Mouse (Mus musculus) thymus, postnatal 25 days (tissue): ENCODE measurements around the gene Evi5.

Experiments used
- DNase-seq: peaks from one replicate; pipeline ENCODE4 v3.0.0; 2022

Gene Evi5

DNA sequence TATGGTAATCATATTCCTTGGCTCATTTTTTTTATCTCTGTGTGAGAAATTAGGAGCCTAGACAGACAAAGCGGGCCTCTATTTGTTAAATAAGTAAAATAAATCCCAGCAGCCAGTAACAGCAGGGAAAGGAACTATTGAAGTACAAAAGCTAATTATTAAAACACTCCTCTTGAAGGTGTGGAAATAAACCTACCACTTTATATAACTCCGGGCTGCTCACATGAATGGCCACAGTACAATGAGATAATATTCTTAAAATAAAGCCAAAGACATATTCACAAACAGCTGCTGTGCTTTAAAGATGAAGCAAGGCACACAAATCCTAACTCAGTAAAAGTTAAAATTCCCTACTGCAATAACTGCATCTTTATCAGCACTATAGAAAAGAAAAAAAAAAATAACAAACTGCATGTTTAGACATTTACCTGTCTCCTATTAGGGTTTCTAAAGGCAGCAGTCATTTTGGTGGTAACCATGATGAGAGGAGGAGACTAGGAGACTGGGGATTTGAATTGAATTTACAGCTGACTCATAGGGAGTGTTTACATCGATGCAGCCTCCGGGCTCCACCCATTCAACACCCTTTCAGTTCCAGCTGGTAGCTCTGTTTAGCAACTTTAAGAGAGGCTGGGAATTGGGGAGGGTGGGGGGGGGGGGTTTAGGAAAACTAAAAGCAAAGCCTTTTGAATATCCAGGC is at the start of gene Evi5:
TSS of gene Evi5 (minus strand) at position 547 of the 700 bp plus-strand sequence.
- DNase-seq = no peak

DNA sequence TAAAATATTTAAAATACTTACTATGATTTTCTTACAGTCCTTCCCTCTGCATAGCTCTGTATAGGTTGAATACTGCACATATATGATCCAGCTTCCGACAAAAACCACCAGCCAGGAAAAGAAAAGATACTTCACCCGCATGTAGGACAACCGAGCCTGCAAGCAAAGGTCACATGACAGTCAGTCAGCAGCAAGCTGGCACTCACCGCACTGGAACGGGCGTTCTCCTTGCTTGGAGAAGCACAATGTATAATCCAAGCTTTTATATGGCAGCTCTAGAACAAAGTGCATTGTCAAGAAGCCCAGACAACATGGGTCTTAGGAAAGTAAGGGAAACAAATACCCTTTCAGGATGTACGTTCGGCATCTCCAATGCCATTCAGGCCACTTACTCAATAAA is 49.7 kb upstream of the Evi5 start:
- DNase-seq = no peak

DNA sequence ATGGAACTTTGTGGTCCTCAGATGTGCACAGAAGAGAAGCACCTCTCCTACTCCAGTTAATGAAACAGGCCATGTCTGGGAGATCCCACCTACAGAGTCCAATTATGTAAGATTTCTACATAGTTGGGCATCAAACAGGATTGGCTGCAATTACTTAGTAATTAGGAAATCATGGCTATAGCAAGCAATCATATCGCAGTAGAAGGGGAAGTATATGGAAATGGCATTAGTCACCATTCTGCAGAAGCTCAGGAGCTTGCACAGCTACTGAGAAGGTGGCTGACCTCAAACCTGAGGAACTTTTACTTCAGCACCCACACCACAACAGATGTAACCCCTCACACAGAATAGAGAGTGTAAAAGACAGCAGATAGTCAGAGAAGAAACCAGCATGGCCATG is 47.9 kb upstream of the Evi5 start:
- no peak for DNase-seq

DNA sequence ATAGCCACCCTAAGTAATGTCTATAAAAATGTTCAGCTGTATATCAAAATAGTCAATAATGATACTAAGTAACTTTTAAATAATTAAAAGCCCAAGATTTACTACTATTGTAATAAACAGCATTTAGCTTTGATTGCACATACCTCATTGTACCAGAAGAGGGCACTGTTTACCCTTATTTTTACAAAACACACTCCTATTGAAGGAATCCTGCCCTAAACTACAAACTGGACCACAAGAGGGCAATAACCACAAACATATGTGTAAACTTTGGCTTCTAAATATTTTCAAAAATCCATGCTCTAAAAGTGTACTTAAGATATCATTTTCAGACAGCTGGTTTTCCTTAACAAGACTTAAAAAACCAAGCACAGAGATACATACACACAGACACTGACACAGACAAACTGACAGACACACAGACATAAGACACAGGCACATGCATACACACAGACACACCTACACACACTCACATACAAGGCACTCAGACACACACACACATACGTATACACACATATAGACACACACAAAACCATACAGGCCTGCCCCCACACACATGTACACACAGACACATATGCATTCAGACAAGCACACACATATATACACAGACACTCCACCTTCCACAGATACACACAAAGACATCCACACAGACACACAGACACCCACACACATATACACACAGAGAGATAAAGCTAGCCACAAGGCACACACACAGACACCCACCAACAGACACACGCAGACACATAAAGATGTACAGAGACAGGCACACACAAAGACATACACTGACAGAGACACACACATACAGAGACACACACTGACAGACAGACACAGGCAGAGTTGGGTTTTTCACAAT is 46.7 kb upstream of the Evi5 start:
- peak; percentile 17 for DNase-seq

DNA sequence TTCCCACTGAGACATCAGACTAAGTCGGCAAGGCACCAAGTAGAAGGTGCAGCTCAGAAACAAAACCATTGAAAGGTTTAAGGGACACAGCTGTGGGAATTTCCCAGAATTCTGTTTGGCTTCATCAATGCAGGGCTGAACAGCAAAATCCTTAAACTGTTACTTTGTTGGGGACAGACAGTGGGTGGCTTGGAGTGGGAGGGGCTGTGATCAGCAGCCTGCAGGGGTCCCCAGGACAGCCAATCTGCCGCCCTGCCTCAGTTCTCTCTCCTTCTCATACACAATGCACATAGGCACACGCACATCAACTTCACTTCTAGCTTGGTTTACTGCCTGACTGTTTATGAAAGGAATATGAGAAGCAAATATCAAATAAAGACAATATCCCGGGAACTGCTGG is 40.4 kb upstream of the Evi5 start:
- no peak for DNase-seq

DNA sequence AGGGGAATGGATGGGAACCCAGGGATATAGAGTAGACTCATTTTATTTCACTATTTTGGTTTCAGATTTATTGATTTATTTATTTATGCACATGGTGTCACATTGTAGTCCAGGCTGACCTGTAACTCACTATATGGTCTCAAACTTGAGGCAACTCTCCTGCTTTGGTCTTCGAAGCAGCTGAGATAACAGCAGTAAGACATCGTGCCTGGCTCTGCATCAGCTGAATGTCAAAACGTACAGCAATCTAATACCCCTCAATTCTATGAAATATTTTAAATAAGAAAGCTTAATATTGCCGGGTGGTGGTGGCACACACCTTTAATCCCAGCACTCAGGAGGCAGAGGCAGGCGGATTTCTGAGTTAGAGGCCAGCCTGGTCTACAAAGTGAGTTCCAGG is 36.1 kb upstream of the Evi5 start:
- DNase-seq = no peak

DNA sequence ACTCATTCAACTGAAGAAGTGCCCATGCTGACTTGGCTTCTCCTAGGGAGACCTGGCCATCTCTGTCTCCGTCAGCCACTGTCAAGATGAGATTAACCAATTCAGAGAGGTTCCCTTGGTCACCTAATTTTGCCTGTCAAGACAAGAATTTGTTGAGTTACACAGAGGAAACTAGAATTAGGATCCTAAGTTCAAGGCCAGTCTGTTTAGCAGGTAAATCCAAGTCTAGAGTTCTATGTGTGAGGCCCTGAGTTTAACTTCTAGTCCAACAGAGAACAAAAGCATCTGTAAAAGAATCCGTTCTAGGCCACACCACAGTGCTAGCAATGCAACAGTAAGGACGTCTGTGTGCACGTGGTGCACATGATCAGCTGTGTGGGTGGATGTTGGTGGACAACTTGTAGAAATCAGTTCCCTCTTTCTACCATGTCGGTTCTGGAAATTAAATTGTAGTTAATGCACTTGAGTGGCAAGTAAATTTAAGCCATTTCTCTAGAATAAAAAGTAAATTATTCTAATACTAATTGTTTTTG is 35.2 kb upstream of the Evi5 start:
- no peak for DNase-seq

DNA sequence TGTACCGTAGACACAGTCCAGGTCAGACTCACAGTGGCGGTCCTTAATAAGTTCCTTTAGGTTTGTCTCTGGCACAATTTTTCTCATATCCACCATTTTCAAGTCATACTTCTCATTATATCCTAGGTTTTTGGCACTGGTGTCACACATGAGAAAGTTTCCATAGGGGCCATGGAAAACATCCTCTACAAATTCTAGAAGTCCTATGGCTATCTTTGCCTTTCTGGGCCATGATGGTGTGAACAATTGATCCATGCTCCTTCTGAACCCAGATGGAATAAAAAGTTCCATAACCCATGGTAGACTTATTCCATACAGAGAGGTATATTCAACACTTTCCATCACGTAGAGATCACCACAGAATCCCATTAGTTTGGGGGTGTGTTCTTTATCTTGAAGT is 34.8 kb upstream of the Evi5 start:
- no peak for DNase-seq

DNA sequence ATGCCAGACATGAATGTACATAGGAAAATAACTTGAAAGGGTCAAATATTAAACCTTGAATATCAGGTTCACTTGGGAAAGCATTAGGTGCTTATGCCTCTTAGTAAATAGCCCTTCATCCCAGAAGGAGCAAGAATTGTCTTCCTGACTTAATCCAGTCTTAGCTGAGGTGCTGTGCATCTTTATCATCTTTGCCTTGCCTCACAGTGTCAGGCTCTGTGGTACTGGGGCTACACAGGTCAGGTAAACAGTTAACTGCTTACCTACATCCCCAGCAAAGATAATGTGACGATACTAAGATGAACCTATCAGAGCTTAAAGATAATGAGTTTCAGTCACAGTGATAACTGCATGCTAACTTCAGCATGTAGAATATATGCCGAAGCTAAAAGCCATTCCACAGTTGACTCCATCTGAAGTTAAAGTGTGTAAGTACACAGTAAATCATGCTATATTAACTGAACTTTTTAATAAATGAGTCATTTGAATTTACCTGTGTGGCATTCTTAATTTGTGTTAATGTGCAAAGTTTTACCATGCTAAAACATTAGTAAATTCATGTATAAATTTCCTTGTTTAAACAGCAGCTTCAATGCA is 33.7 kb upstream of the Evi5 start:
- DNase-seq = no peak

DNA sequence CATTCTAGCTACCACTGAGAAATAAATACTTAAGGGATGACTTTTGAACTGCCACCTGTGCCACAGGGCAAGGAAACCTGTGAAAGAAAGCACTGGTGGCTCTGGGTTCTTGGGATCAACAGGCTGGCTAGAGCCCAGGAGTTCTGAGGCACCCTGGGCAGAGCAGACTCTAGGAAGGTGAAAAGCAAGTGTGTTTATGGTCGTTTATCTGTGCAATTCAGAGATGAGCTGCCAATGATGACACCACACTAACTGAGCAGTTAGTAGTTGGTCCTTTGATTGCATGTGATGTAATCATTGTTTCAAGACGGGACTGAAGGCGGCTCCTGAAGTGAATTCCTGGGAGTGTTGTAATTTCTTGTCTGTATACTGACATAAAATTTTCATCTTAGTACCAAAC is 29.4 kb upstream of the Evi5 start:
- no peak for DNase-seq

DNA sequence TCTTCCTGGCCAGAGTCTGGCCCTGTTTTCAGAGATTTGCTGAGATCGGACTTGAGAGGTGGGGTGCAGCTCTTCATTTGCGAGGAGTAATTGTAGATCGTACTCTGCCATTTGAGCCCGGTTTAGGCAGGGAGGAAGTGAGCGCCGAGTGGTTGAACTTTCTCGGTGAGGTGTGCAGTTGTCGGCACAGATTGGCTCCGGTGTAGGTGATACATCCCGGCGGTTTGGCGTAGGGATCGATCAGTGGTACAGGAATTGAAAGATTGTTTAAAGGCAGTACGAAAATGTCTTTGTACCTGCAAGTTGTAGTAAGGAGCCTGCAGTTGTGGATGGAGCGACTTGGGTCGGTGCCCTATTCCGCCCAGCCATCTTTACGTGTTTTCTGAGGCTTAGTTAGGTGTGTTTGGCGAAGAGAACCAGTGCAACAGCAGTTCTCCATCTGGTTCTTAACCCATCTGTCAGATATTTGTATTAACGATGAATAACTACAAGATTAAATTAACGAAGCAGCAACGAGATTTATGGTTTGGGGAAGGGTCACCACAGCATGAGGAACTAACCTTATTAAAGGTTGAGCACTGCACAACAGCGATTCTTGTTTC is 26.2 kb upstream of the Evi5 start:
- no peak for DNase-seq

DNA sequence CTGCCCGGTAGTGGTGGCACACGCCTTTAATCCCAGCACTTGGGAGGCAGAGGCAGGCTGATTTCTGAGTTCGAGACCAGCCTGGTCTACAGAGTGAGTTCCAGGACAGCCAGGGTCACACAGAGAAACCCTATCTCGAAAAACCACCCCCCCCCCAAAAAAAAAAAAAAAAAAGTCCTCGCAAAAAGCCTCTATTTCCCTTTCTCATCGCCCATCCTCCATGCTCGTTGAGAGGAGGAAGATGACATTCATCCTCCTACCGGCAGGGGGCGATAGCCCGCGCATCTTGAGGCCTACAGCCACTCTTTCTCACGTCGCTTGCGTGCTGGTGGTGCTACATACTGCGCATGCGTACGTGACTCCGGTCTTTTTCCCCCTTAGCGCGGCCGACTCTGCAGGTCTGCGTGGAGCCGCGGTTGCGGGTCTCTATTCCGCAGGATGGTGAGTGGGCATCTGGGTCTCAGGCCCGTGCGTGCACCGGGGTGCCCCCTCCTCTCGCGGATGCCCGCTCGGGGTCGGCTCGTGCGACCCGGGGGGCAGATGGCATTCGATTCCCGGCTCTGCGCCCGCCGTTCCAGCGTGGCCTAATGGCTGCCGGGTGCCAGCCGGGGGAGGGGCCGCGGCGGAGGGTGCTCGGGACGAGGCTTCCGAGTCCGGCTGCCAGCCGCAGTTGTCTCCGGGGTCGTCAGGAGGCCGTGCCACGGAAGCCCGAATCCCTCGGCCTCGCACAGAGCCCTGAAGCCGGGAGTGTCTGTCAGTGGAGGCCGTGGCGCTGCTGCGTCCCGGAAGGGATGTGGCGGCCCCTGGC is 25.5 kb upstream of the Evi5 start, which contains the start of gene Rpl5:
TSS of gene Rpl5 (plus strand) at position 297 of the 808 bp plus-strand sequence.
- DNase-seq = peak; percentile 95

DNA sequence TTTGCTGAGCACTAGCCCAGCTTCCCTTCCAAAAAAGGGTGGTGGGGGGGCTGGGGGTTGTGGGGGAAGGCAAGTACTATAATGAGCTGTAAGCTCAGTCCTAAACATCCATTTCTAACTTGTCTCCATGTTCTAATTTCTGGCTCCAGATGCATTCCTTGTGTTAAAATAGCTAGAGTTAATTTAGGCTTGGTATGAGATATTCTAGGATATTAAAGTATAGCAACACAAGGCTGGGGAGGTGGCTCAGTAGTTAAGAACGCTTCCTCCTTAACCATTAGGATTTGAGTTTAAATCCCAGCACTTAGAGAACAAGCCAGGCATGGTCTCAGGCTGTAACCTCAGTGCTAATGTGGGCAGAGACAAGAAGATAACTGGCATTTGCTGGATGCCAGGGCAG is 21.4 kb upstream of the Evi5 start:
- no peak for DNase-seq

DNA sequence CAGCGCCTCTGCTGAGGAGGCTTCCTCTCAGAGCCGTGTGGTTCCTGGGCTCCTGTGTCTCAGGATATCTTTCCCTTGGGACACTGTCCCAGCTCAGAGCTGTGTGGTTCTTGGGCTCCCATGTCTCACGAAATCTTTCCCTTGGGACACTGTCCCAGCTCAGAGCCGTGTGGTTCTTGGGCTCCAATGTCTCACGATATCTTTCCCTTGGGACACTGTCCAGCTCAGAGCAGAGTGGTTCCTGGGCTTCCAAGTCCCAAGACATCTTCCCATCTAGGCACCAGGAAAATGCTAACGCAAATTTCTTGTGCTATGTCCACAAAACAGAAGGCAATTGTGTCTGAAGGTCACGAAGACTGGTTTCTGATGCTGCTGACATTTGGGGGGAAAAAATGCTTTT is 19.8 kb upstream of the Evi5 start:
- DNase-seq = no peak

DNA sequence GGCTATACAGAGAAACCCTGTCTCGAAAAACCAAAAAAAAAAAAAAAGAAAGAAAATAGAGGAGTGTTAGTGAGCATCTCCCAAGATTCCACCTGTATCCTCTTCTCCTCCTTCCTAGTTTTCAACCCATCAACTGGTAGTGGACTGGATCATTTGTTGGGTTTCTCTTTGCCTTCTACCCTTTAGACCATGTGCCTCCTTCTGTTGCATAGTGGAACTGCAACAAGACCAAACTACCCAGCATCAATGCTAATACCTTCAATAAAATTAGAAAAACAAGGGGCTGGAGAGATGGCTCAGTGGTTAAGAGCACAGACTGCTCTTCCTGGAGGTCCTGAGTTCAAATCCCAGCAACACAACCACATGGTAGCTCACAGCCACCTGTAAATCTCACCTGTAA is 16.6 kb upstream of the Evi5 start:
- peak; percentile 14 for DNase-seq

DNA sequence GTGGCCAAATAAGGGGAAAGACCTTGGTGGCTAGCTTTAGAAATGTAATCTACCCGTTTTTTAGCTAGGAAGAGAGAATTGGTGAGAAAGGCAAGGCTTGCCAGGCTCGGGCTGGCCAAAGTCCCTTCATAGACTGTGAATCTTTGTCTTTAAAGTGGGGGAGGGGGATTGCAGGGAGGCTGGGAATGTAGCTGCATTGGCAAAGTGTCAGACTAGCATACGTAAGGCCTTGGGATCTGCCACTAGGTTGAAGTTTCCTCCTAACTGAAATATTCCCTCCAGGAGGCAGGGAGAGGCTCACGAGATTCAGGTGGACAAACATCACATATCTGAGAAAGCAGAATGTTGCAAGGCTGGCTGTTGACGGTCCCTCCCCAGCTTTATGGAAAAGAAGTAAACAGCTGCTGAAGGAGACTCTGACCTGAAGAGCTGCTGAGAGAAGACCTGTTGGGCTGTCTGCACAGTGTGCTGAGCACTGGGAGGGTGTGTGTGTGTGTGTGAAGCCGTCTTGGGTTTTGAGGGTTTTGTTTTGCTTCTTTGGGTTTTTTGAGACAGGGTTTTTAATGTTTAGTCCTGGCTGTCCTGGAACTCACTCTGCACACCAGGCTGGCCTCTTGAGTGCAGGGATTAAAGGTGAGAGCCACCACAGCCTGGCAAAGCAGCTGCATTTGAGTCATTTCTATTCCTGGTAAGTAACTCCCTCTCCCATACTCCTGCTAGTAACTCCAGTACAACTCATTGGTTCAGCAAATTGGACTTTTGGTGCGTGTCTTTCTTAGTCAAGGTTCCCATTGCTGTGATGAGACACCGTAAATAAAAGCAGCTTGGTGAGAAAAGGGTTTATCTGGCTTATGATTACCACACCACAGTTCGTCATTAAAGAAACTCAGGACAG is 15.3 kb upstream of the Evi5 start:
- DNase-seq = no peak

DNA sequence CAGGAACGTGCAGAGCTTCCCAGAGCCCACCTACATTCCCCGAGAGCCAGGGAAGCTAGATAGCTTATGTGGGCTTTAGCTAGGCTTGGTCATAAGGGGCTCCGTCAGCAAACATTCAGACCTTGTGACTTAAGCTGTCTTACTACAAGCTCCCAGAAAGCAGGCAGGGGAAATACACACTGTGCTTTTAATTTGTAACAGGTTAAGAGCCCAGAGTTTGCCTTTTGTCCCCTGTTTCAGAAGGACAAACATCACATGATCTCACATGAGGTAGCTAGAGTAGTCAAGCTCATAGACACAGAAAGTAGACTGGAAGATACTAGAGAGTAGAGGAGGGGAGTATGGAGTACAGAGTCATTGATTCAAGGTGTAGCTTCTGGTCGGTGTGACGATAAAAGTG is 5.8 kb upstream of the Evi5 start:
- DNase-seq = no peak

DNA sequence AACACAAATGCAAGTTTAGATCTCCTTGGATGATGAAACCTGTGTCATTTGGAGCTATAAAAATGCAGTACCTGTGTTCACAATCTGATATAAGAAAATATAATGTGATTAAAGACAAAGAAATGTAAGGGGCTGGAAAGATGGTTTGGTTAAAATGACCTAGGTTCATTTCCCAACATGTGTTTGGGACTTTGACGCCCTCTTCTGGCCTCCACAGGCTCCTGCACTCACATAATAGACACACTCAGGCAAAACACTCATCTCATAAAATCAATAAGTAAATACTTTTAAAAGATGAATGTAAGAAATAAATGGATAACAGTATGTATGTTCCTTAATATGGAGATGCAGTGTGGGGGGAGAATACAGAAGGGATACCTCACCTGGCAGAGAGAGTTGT is 2.1 kb upstream of the Evi5 start:
- no peak for DNase-seq

DNA sequence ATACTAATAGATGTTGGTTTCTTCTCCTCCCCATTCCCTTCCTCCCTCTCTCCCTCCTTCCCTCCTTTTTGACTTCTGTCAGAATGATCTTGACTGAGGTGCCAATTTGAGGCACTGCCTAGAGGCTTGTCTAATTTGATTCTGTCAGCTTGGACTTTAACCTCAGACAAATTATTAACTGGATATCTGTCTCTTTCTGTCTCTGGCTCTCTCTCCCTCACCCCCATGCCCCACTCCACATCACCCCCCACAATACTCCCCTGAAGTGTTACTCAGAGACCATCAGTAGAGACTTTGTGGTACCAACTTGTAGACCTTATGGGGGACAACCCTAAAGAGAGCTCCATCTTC is 329 bp upstream of the Evi5 start:
- DNase-seq = no peak

DNA sequence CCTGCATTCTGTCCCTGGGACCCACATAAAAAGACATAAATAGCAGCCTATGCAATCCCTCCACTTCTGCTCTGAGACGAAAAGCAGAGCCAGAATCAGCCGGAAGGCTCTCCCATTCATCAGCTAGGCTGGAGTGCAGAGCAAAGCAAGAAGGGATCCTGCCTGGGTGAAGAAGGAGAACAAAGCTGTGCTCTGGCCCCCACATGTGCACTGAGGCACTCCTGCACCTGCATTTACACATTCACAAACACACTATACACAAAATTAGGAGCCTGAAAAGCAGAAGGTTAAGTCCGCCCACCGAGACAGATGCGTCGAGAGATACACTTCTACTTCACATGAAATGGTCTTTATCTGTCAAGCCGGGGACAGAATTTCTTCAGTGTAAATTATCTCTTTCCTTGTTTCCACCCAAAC is 1.0 kb downstream of the Evi5 start:
- no peak for DNase-seq

DNA sequence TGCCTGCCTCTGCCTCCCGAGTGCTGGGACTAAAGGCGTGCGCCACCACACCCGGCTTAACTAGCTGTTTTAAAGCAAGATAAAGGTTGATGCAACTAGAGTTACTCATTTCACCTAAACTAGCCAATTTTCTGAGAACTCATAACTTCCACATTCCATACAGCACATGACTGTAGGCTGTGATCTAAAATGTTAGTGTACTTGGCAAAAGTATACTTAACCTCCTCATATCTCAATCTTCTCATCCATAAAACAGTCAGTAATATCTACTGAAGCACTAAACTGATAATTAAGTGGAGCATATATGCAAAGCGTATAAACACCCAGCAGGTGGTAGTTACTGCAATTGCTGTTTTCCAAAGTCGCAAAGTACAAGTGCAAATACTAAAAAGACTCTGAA is 1.6 kb downstream of the Evi5 start:
- no peak for DNase-seq

DNA sequence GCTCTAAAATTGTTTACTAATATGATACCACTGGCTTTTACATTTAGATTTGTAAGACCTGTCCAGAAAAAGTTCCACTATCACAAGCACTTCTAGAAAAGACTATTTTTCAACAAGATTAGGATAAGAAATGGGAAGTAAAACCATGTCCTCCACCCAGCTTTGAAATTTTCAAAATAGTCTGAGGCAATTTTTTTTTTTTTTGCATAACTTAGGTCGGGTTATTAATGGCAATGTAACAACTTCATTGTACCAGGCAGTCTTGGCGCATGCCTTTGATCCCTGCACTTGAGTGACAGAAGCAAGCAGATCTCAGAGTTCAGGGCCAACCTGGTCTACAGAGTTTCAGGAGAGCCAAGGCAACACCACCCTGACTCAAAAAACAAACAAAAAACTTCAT is 5.2 kb downstream of the Evi5 start:
- no peak for DNase-seq
